Mouse (Mus musculus) testis, postnatal 10 days (tissue): ENCODE measurements around the gene H2-Ab1.
"Not testable (repeated sequence)": the region's sequence is repeated elsewhere in the genome, so short reads cannot be mapped to it uniquely, and the experiment has no call there.

Experiments
- DNase-seq: peaks from one replicate; pipeline ENCODE4 v3.0.0; 2021; ENCODE audit warnings: low spot score

Gene H2-Ab1

GRCm38 (mm10) chr17:34257594-34258375 lies at the start of gene H2-Ab1:
Gene H2-Ab1 (plus strand): TSS chr17:34257689.
- DNase-seq = peak; percentile 88

- peak; percentile 33 for DNase-seq
These were observed 49.6 kb upstream of the H2-Ab1 start for GRCm38 (mm10) chr17:34207866-34208265.

GRCm38 (mm10) chr17:34208421-34208820 lies 49.1 kb upstream of the H2-Ab1 start:
- peak; percentile 29 for DNase-seq

GRCm38 (mm10) chr17:34209680-34210079 lies 47.8 kb upstream of the H2-Ab1 start:
- peak; percentile 58 for DNase-seq

- DNase-seq = peak; percentile 30
These were observed 46.9 kb upstream of the H2-Ab1 start for GRCm38 (mm10) chr17:34210599-34210998.

GRCm38 (mm10) chr17:34211746-34212365 lies 45.6 kb upstream of the H2-Ab1 start:
- peak; percentile 36 for DNase-seq

GRCm38 (mm10) chr17:34213936-34214335 lies 43.6 kb upstream of the H2-Ab1 start:
- peak; percentile 35 for DNase-seq

- DNase-seq = no peak
These were observed 42.3 kb upstream of the H2-Ab1 start for GRCm38 (mm10) chr17:34215176-34215575.

GRCm38 (mm10) chr17:34217216-34217928 lies 40.1 kb upstream of the H2-Ab1 start:
- DNase-seq = peak; percentile 31

GRCm38 (mm10) chr17:34217986-34218385 lies 39.5 kb upstream of the H2-Ab1 start:
- peak; percentile 38 for DNase-seq

- peak; percentile 61 for DNase-seq
These were observed 38.8 kb upstream of the H2-Ab1 start for GRCm38 (mm10) chr17:34218675-34219074.

- DNase-seq = peak; percentile 79
These were observed 38.4 kb upstream of the H2-Ab1 start for GRCm38 (mm10) chr17:34219096-34219495.

- DNase-seq = not testable (repeated sequence)
These were observed 37.7 kb upstream of the H2-Ab1 start for GRCm38 (mm10) chr17:34219801-34220200.

GRCm38 (mm10) chr17:34220401-34220800 lies 37.1 kb upstream of the H2-Ab1 start:
- not testable (repeated sequence) for DNase-seq

- no peak for DNase-seq
These were observed 32.7 kb upstream of the H2-Ab1 start for GRCm38 (mm10) chr17:34224816-34225215.

- peak; percentile 27 for DNase-seq
These were observed 32.1 kb upstream of the H2-Ab1 start for GRCm38 (mm10) chr17:34225426-34225825.

- peak; percentile 51 for DNase-seq
These were observed 31.6 kb upstream of the H2-Ab1 start for GRCm38 (mm10) chr17:34225911-34226310.

- peak; percentile 28 for DNase-seq
These were observed 26.5 kb upstream of the H2-Ab1 start for GRCm38 (mm10) chr17:34230971-34231370.

GRCm38 (mm10) chr17:34232021-34232420 lies 25.5 kb upstream of the H2-Ab1 start:
- peak; percentile 22 for DNase-seq

- peak; percentile 80 for DNase-seq
These were observed 22.6 kb upstream of the H2-Ab1 start for GRCm38 (mm10) chr17:34234926-34235325.

GRCm38 (mm10) chr17:34236691-34237090 lies 20.8 kb upstream of the H2-Ab1 start:
- DNase-seq = peak; percentile 26

GRCm38 (mm10) chr17:34237741-34238140 lies 19.7 kb upstream of the H2-Ab1 start:
- DNase-seq = peak; percentile 23

- DNase-seq = peak; percentile 45
These were observed 18.8 kb upstream of the H2-Ab1 start, which contains the start of gene H2-Ob for GRCm38 (mm10) chr17:34238706-34239105. Gene H2-Ob (plus strand): TSS chr17:34238903.
